Mouse (Mus musculus) left cerebral cortex, postnatal 36 days (tissue): ENCODE data around the gene Nfe2l2. TPM values are rescaled to one million over a fixed set of nuclear protein-coding genes. Genes with fewer than 3 reads are reported as not detected.

Experiments
- DNase-seq, 2 experiments: peaks; one replicate each; pipeline ENCODE4 v3.0.0; 2021 to 2022; ENCODE audit warnings: low spot score in 2 of 2, mixed read lengths in 1 of 2
- intact Hi-C: fragments of 180-260 bp; cut with DNase I; formaldehyde crosslinking; loops from one replicate; pipeline ENCODE4 v1.15.1; 2025
- total RNA-seq, 2 experiments: library from RNA; stranded (reverse); gene quantifications; 2 replicates each; pipeline ENCODE4 v1.2.3; 2021

The Nfe2l2 gene
- total RNA-seq, 2 experiments from 2014 or later: 11.7 to 12.3 TPM

DNA sequence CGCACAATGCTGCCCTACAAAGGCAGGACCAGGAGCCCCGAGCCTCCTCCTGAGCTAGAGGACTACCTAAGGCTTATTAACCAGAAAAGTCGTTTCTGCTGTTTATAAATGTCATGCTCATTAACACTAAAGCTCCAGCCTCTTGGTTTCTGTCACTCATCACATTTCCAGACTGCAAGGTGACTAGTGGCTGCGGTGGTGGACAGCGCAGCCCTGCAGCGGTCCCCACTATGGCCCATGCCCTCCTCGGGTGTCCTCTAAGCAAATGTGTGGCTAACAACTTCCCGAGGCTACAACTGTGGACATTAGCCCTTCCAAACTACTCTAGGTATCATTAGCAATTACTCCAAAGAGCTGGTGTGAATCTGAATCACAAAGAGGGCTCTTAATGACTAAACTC is 13.1 kb downstream of the Nfe2l2 start:
- intact Hi-C loops: no loop called here
- no peak for DNase-seq

DNA sequence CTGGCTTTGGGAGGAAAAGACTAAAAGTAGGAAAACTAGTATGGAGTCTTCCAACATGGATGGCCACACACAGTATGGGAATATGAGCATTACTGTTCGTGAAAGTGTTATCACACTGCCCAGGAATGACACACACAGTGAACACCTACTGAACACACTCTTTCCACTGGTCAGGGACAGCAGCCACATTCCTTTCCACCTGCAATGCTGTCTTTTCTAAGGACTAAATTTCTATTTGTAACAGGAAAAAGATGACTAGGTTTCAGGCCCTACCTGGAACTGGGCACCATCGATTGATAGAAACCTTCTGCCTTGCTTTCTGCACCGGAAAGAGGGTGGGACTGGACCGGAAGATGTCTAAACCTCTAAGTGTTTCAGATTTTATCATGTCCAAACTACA is 13.8 kb downstream of the Nfe2l2 start:
- intact Hi-C loops: no loop called here
- no peak for DNase-seq

DNA sequence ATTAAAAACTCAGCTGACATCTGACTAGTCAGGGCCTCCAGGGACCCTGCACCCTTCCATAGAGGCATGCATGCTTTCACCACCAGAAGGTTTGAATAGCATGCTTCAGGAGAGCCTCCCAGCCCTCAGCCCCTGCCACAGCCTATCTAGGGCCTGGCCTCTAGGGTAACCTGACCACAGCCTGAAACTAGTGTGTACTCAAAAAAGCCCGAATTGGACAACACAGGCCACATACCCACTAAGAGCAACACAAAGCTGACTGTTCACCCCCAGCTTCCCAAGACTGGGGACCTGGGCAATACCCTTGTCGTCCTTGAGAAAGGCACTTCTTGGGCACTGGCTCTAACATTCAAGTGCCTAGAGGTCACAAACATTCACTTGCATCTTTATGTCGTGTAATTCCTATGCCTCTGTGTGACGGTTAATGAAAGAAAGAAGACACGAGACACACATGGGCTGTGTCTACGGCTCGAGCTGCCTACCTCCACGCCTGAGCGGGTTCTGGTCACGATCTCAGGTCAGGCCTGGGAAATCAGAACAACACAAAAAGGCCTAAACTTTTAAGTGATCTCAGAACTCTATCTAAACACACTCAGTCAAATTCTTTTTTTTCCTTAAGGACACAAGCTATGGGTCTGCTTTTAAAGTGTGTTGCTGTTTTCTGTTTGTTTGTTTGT is 14.8 kb downstream of the Nfe2l2 start:
- intact Hi-C loops: no loop called here

DNA sequence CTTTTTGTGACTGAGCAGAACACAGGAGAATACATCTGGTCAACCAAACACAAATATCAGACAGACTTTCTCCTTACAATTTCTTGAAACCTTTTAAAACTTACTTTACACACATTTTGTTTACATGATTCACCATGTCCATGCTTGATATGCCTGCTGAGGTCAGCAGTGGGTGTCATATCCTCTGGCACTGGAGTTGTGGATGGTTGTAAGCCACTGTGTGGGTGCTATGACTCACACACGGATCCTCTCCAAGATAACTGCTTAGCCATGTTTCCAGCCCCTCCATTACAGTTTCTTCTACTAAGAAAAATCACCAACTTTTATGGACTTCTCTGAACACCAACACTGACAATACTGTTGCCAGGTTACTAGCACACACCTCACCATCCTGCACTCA is 15.5 kb downstream of the Nfe2l2 start:
- intact Hi-C loops: no loop called here
- DNase-seq: no peak

More for the DNA sequence above, 14.8 kb downstream of the Nfe2l2 start:
- DNase-seq: no peak

DNA sequence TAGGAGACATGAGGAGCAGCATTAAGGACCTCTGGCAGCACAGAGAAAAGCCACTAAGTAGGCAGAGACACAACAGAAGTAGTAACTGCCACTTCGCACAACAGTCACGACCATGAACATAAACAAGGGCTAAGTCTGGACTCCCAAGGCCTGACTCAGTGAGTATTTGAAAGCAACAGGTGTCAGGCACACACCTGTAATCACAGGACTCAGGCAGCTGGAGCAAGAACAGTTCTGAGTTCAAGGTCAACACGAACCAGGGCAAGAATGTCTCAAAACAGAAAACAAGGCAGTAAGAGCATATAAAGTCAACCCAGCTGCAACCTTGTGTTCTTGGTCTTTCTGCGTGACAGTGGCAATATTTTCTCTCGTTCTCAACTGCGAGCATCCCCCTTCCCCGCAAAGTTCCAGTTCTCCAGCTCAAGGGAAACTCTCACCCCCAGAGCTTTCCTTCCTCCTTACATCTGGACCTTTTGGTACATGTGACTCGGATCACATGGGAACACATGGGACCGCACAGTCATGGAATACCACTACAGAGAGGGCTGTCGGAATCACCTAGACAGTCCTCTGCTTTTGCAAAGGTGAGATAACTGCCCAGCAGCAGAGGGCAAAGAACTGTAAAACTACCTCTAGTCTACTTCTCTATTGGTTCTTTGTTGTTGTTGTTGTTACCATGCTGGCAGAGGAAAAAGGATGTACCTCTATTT is 17.2 kb downstream of the Nfe2l2 start:
- DNase-seq: no peak

DNA sequence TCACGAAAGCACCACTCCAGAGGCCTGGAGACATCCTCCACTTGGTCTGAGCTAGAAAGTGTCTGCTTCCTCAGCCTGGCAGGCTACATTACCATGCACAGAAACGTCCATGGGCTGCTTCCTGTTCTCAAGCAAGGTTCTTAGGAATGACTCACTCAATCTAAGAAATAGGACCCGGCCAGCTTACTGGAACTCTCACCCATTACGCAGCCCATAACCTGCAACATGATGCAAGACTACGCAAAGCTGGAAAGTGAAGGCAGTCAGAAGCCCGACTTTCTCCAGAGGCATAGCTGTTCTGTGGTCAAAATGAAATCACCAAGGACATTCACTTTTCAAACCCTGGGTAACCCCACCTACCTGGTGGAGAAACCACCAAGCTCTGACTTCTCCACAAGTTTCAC is 19.0 kb downstream of the Nfe2l2 start:
- intact Hi-C loops: no loop called here
- no peak for DNase-seq

More for the DNA sequence above, 17.2 kb downstream of the Nfe2l2 start:
- intact Hi-C loops: no loop called here

DNA sequence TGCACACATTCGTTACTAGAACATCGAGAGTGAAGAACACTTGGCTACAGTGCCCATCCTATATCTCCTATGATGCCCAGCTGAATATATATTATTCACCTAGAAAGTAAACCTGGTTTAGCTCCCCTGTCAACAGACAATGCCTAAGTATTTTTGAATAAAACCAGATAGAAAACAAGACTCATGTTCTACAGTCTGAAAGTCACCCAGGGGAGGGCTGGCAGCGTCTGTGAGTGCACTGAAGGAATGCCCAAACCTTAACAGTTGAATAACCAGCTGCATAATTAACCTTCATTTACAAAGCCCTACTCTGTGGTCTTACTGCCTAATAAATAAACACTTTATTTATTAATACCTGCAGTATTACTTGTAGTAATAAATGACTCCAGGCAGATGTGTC is 19.9 kb downstream of the Nfe2l2 start:
- intact Hi-C loops: no loop called here
- no peak for DNase-seq

DNA sequence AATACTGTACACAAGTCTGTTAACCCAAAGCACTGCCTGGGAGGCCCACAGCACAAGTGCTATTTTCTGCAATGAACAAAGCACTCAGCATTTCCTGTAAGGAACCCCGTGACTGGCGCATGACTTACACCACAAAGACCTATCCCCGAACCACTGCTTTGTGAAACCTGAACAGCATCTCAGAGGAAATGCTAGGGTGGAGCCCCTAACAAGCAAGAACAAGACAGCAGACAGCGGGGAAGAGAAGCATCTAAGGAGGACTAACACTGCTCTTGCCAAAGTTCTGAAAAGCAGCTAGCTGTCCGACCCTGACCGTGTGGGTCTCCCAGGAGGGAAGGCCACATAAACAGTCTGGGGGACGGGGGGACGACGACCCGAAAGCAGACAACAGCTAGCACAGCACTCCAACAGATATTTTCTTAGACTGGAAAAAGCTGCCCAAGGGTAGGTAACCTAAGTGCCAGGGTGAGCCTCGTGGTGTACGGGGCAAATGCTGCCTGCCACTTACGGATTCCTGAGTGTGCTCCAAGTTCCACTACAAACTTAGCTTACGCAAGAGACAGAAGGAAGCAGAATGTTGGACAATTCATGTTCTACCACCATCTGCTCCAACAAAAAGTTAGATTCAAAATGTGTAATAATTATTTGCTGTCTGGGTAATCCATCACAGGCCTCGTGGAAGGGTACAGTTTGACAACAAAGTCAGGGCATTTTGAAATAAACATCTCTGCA is 21.3 kb downstream of the Nfe2l2 start:
- intact Hi-C loops: loop anchor here (1.0 kb wide), 1 partner anchor 20 kb away; no protein-coding TSS in a partner anchor
- DNase-seq: no peak

DNA sequence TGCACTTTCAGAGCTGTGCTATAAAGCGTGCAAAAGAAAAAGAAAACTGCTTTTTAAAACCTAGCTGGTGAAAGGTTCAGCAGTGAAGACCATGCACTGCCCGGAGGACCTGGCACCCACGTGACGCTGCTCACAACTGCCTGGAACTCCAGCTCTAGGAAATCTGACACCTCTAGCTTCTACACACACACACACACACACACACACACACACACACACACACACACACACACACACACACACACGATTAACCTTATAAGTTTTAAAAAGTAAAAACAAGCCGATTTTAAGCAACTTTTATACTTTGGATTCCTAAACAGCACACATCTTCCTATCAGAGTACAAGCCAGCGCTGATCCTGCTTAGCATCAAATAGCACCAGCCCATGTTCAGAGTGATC is 23.0 kb downstream of the Nfe2l2 start:
- intact Hi-C loops: no loop called here
- DNase-seq: no peak

DNA sequence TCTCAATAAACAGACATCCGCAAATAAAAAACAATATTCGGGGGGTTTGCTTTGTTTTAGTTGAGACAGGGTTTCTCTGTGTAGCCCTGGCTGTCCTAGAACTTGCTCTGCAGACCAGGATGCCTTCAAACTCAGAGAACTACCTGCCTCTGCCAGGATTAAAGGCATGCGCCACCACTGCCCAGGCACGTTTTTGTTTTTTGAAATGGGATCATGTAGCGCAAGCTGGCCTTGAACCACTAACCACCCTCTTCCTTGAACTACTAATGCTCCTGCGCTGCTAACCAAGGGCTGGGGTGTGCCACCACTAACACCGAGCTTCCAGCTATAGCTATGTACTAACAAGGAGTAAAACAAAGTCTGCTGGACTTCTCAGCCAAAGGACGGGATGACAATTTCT is 24.5 kb downstream of the Nfe2l2 start:
- no peak for DNase-seq
- intact Hi-C loops: no loop called here

DNA sequence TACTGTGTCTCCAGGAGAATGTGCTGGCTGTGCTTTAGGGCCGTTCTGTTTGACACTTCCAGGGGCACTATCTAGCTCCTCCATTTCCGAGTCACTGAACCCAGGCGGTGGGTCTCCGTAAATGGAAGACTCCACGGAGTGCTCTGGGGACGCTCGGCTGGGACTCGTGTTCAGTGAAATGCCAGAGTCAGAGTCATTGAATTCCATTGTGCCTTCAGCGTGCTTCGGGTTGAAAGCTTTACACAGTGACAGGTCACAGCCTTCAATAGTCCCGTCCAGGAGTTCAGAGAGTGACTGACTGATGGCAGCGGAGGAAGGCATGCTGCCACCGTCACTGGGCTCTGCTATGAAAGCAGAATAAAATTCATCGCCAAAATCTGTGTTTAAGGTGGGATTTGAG is 27.9 kb downstream of the Nfe2l2 start:
- intact Hi-C loops: no loop called here
- no peak for DNase-seq

DNA sequence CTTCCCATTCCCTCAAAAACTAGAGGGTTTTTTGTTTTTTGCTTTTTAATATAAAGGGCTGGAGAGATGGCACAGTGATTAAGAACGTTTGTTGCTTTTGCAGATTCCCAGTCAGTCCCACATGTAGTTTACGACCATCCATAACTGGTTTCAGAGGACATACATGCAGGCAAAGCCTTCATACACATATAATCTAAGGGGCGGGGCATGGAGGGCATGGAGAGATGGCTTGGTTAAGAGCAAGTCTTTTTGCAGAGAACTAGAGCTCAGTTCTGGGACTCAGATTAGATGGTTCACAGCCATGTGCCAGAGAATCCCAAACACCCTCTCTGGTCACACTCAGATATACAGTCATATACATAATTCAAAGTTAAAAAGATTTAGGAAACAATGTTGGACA is 31.9 kb downstream of the Nfe2l2 start:
- no peak for DNase-seq
- intact Hi-C loops: no loop called here

DNA sequence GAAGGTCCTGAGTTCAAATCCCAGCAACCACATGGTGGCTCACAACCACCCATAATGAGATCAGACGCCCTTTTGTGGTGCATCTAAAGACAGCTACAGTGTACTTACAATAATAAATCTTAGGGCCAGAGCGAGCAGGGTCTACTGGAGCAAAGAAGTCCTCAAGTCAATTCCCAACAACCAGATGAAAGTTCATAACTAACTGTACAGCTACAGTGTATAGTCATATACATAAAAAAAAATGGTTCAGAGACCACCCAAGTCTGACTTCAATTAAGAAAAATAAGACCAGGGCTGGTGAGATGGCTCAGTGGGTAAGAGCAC is 33.1 kb downstream of the Nfe2l2 start:
- DNase-seq: no peak
- intact Hi-C loops: no loop called here

DNA sequence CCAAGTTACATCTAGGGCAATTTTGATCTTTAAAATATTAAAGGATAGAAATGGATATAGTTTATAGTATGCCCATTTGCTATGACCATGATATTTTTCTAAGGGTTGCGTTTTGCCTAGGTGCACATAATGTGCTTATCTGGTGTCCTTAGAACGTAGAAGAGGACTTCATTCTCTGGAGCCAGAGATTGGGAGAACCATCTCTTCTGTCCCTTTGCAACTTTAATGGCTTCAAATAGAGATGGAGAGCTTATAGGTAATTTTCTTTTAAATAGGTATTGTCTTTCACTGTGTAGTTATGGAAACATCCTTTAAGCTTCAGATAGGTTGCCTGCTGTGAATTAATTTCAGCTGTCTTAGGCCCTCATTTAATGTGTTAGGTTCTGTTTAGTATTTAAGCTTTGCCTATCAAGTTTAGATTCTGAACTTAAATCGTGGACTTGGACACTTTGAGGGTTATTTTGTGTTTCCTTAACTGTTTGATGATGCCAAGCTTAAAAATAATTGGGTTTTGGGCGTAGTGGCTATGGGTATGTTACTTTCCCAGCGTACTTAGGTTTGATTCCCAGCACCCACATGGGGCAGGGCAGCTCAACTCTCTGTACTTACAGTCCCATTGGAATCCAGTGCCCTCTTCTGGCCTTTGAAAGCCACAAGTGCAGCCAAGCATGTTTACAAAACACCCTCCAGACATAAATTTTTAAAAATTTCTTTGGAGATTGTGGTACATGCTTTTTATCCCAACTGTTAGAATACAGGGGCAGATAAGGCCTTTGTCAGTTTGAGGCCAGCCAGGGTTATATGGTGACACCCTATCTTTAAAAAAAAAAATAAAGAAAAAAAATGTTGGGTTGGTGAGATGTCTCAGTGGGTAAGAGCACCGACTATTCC is 33.8 kb downstream of the Nfe2l2 start:
- DNase-seq: no peak
- intact Hi-C loops: no loop called here

DNA sequence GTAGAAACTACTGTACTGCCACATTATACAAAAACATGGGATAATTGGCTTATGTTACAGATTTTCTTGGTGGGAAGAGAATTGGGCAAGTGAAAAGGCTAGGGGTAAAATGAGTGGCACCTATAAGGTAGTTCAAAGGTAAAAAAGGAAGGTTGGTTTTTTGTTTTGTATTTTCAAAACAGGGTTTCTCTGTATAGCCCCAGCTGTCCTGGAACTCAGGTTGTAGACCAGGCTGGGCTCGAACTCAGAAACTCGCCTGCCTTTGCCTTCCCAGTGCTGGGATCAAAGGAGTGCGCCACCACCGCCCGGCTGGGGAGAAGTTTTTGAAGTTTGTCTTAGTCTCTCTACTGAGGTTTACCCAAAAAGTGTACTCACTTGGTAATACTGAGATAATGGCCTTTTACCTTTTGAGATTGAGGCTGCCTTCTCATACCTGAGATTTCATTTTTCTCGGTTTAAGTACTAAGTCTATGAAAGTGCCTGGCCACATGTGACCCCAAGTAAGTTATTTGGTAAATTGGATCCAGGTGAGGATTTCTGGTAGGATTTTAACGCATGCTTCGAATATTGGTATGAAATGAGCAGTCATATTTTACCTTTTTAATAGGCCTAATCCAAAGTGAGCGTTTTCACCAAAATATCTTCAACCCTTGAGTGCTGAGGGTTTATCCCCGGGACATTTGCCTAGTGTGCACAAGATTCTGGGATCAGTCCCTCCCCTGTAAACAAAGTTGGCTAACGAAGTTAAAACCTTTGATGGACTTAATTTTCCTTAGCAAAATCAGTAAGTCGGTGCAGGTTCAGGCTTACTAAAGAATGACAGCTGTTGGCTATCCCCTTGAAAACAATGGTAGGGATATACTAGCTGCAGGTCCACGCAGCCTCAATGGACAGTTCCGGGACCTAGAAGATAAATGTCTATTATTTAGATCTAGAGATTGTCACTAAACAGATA is 34.7 kb downstream of the Nfe2l2 start:
- no peak for DNase-seq
- intact Hi-C loops: no loop called here

DNA sequence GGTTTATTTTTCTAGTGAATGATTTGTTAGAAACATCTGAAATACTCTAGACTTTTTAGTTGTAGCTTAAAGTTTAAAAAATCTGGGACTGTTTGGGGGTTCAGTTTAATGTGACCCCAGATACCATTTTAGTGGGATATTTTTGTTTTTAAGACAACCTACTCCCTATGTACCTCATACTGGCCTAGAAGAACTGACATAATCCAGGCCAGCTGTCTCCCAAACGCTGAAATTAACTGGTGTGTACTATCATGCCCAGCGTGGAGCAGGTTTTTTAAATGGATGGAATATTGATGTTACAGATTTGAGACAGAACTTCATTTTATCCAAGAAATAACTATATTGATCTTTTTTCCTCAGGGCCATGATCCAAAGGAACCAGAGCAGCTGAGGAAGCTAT is 43.3 kb downstream of the Nfe2l2 start:
- intact Hi-C loops: loop anchor here (5.0 kb wide), 1 partner anchor 121 kb away; no protein-coding TSS in a partner anchor
- DNase-seq: no peak

DNA sequence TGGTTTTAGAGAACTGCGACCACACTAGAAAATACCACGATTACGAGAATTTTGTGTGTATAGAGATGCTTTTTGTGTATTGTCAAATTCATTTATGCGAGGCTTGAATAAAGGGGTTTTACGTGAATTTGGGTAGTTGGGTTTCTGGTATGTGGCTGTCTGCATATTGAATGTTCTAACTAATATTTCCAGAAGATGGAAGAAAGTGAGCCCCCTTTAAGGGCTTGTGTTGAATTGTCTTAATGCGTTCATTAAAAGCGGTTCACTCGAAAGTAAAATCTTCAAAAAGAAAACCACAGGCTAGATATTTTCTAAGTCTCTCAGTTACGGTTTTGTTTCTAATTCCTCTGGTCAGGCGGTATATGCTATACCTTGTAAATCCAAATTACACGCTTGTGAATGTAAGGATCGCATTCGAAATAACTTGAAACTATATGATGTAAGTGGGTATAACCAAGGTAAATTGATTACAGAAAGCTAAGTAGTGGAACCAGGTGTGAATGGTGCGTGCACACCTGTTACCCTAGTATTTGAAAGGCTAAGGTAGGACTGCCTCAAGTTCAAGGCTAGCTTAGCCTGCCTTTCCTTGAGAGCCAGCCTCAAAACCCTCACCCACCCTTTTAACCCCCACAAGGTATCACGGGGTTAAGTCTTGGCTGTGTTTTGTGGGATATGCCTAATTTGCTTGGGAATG is 44.0 kb downstream of the Nfe2l2 start:
- DNase-seq: no peak
- intact Hi-C loops: loop anchor here (5.0 kb wide), 1 partner anchor 122 kb away; no protein-coding TSS in a partner anchor

DNA sequence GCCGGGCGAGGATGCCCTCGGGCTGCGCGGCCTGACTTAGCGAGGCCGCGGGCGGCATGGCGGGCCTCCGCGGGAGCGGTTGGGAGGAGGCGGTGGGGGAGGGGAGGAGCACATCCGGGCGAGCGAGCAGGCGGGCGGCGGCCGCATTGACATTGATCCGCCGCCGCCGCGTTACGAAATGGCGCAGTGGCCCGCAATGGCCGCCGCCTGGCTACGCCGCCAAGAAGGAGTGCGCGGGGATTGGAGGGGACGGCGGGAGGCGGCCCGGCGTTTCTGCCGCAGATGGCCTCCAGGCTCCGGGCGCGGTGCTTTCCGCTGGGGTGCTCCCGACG is 44.8 kb downstream of the Nfe2l2 start:
- intact Hi-C loops: loop anchor here (2.0 to 5.0 kb wide), 2 partner anchors 43 to 51 kb away; partner anchors contain the start of gene Nfe2l2
- DNase-seq: peak; percentile 93
